In the genomic region with DNA sequence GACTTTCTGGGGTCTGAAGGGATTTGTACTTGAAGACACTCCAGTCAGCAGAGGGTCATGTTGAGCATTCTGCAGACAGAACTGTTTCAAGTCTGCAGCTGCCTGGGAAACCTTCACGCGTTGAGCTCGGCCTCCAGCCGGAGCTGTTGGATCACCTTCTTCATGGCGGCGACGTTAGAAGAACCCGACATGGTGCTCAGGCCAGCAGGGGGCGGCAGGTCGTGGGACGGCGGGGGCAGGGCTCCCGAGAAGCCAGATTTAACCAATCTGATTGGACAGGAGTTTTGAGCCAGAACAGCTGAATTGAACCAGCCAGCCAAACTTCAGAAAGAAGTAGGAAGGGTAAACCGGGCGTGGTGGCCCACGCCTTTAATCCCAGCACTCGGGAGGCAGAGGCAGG, we compare ENCODE assay signal across 20 mouse cellular contexts. TPM values are rescaled to one million over a fixed set of nuclear protein-coding genes. Genes with fewer than 3 reads are reported as not detected.
DNase-seq lines count a peak whose midpoint lies in the region; ATAC-seq and TF ChIP-seq lines count a peak whose summit lies in the region.
"Not testable (repeated sequence)": the region's sequence is repeated elsewhere in the genome, so short reads cannot be mapped to it uniquely, and the experiment has no call there.
"Had no signal": no experiment of that assay in that cellular context is flagged by ENCODE, and none has a peak within 500 bp of the region (broad histone marks: within the 10 kb centered on the region; RNA-seq: fewer than 3 reads in every experiment).

No protein-coding gene starts in this region.

- not testable (repeated sequence) for TF ChIP-seq POLR2A in liver, adult 2 months (IDR thresholded peaks at IDR 0.05; ENCODE audit: extremely low read depth, insufficient read depth, low read length)

- H3K4me3 ChIP-seq in liver, adult 2 months (ENCODE audit: insufficient read depth, low read depth, low read length): not testable (repeated sequence)

- ATAC-seq in megakaryocyte progenitor cell, adult 5-6 weeks (replicated peaks; ENCODE audit: poor library complexity): peak; percentile 57; the same call in 1 of the 2 replicates

- DNase-seq in A20 (ENCODE audit: low read depth, low spot score): peak; percentile 39
- DNase-seq in ES-CJ7 (ENCODE audit: low read depth, low spot score): peak; percentile 86
- DNase-seq in WW6 (ENCODE audit: low read depth, low spot score): peak; percentile 57
- DNase-seq in heart, adult 11 months: peak; percentile 31
- DNase-seq in liver, adult 2 months (ENCODE audit: extremely low read depth, low read depth, low spot score): peak; percentile 12

- H3K79me2 ChIP-seq in liver, adult 2 months (ENCODE audit: control insufficient read depth, insufficient read depth, low read length): not testable (repeated sequence)

- H3K9ac ChIP-seq in liver, adult 2 months (ENCODE audit: low read depth, low read length): not testable (repeated sequence)

- not testable (repeated sequence) for H3K36me3 ChIP-seq in liver, adult 2 months (ENCODE audit: control insufficient read depth, insufficient read depth, low read length)

- TF ChIP-seq CTCF in liver, adult 2 months (IDR thresholded peaks at IDR 0.05; ENCODE audit: low read depth, low read length): not testable (repeated sequence)

- not testable (repeated sequence) for H3K27me3 ChIP-seq in liver, adult 2 months (ENCODE audit: control insufficient read depth, insufficient read depth, low read length)

- 81% methylated on average over 17 of the region's 17 CpGs for WGBS in liver, adult 2 months

- H3K27ac ChIP-seq in liver, adult 2 months (replicated peaks; ENCODE audit: insufficient read depth, low read depth, low read length): not testable (repeated sequence)

- not testable (repeated sequence) for H3K4me1 ChIP-seq in liver, adult 2 months (ENCODE audit: control insufficient read depth, insufficient read depth, low read length)

RNA-seq across cellular contexts. Expression of a gene that starts 13.6 kb away (rescaled TPM):
- total RNA-seq in liver, adult 2 months (2014; rRNA removed): 16.4 and 20.0 TPM in 2 replicates
- 9.6 and 11.9 TPM in 2 replicates for polyA plus RNA-seq in liver, adult 2 months (2012; rRNA removed)
- 8.8 and 9.3 TPM in 2 replicates for total RNA-seq in megakaryocyte progenitor cell, adult 5-6 weeks (2015)
- 7.2 and 9.2 TPM in 2 replicates for total RNA-seq in megakaryocyte progenitor cell, adult 5-6 weeks (2017)

RNA-seq across cellular contexts. Expression of a gene that starts 43.1 kb away (rescaled TPM):
- total RNA-seq in liver, adult 2 months (2014; rRNA removed): 1.0 and 1.2 TPM in 2 replicates
- 1.8 and 2.6 TPM in 2 replicates for polyA plus RNA-seq in liver, adult 2 months (2012; rRNA removed)
- total RNA-seq in megakaryocyte progenitor cell, adult 5-6 weeks (2015): not detected in 2 replicates
- total RNA-seq in megakaryocyte progenitor cell, adult 5-6 weeks (2017): 0.07 and 0.33 TPM in 2 replicates

RNA-seq across cellular contexts. Expression of a gene that starts 43.2 kb away (rescaled TPM):
- 23.9 and 30.1 TPM in 2 replicates for total RNA-seq in liver, adult 2 months (2014; rRNA removed)
- 4.5 and 7.3 TPM in 2 replicates for polyA plus RNA-seq in liver, adult 2 months (2012; rRNA removed)
- 60.1 and 69.1 TPM in 2 replicates for total RNA-seq in megakaryocyte progenitor cell, adult 5-6 weeks (2015)
- 74.4 and 88.3 TPM in 2 replicates for total RNA-seq in megakaryocyte progenitor cell, adult 5-6 weeks (2017)

RNA-seq across cellular contexts. Expression of a gene that starts 46.6 kb away (rescaled TPM):
- total RNA-seq in liver, adult 2 months (2014; rRNA removed): 0.07 TPM in 1 of 2 replicates, not detected in the other
- polyA plus RNA-seq in liver, adult 2 months (2012; rRNA removed): not detected in 2 replicates
- total RNA-seq in megakaryocyte progenitor cell, adult 5-6 weeks (2015): not detected in 2 replicates
- total RNA-seq in megakaryocyte progenitor cell, adult 5-6 weeks (2017): not detected in 2 replicates
- total RNA-seq: adrenal gland, adult 2 months; adrenal gland, postnatal 14 days; common myeloid progenitor, adult 5-6 weeks; gastrocnemius, postnatal 25 days; hindbrain, postnatal 0 days had no signal
- polyA plus RNA-seq: adrenal gland, adult 2 months; CD4-positive, CD25-positive, alpha-beta regulatory T cell, adult 4 months; cerebellum, adult 2 months; embryonic facial prominence, embryonic 12.5 days; forebrain, embryonic 12.5 days; forebrain, embryonic 15.5 days; G1E; hindbrain, embryonic 11.5 days; hindbrain, embryonic 14.5 days; hindbrain, postnatal 0 days; inflammation-experienced regulatory T-cells, adult 6 months had no signal

RNA-seq across cellular contexts. Expression of a gene that starts 53.5 kb away (rescaled TPM):
- total RNA-seq in liver, adult 2 months (2014; rRNA removed): 0.34 and 0.46 TPM in 2 replicates
- polyA plus RNA-seq in liver, adult 2 months (2012; rRNA removed): 0.23 and 0.50 TPM in 2 replicates
- total RNA-seq in megakaryocyte progenitor cell, adult 5-6 weeks (2015): 0.76 and 1.2 TPM in 2 replicates
- 1.5 and 1.9 TPM in 2 replicates for total RNA-seq in megakaryocyte progenitor cell, adult 5-6 weeks (2017)

Comparison
In these comparisons a context has a peak if more than half of its experiments do, and no peak if none do; other contexts are left out.
1. DNase-seq: peak in every context shown above with its lines; median percentile 86 in ES-CJ7; 57 in WW6; 39 in A20; 31 in heart, adult 11 months; 12 in liver, adult 2 months.